Mouse (Mus musculus) brain, embryonic 18.5 days (tissue): ENCODE measurements around the gene Tnf.

ENCODE experiments used
- DNase-seq: peaks from one replicate; pipeline ENCODE4 v3.0.0-alpha.2; 2012; ENCODE audit warnings: low read depth, low spot score

Gene Tnf

DNA sequence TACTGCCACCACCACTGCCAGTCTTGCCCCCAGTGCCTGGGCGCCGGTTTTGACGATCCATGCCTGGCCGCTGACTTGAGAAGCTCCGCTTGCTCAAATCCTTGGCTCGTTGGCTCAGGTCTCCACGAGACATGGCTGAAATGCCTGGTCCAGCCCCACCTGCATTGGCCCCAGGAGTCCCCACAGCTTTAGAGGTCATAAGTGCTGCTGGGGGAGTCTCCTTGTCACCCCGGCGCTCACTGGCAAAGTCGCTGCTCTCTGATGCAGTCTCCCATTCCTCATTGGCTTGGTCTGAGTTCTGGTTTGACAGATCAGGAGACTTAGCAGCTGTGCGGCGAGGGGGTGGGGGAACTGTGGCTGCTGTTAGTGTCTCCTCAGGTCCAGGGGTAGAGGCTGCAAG, 46.4 kb downstream of the Tnf start:
- DNase-seq: no peak

DNA sequence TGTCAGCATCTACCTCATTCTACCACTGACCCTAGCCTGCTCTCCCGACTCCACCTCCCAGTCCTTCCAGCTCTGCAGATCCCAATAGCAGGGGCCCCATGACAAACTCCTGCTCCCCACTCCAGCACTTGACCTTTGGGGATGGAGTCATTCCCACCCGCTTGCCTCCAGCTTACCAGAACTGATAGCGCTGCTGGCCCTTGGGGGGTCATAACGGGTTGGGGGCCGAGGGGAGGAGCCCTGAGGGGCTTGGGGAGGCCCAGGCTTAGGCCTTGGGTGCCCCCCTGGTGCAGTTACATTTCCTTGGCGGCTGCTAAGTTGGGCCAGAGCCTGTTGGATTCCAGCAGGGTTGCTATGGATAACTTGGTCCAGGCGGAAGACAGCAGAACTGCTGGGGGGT, 47.2 kb downstream of the Tnf start:
- no peak for DNase-seq

DNA sequence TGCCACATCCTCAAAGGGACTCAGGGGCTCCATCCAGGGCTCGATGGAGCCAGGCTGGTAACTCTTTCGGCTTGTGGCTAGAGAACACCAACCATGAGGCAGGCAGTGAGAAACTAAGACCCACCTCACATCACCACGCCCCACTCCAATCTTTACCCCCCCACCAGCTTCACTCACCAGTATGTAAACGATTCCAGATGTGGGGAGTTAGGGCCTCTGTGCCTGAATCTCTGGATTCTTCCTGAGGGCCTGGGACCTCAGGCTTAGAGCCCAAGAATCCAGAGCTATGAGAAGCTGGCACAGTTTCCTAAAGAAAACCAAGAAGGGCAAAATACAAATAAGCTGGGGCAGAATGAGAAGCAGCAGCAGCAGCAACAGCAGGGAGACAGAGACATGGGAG, 47.9 kb downstream of the Tnf start:
- no peak for DNase-seq

DNA sequence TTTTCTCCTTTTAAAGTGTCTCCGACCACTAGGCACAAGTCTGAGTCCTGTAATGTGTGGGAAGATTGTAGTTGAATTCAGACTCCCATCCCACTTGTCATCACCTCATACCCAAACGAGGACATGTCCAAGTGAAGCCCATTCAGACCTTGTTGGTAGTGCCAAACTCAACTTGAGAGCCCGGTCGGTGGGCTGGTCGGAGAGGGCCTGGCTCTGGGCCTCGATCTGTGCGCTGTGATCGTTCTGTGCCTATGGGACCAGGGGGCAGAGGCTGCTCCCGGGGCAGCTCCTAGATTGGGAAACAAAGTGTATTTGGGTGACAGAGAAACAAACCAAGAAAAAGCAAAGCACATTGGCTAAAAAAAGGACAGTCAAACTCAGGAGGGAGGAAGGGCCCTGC, 48.7 kb downstream of the Tnf start:
- DNase-seq: no peak

DNA sequence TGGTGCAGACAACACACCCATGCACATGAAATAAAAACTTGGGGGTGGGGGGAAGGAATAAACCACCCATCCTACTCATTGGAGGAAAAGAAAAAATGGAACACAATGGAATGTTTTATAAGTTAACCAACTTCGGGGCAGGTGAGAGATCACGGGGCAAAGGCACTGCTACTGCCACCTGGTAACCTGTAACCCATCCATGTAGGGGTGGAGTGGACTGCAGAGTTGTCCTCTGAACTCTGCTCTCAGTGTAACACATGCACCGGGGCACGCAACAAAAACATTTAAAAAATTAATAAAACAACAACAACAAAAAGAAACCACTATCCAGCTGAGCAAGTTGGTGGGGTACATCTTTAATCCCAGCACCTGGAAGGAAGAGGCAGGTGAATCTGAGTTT, 49.7 kb downstream of the Tnf start:
- DNase-seq: no peak
